23 mouse cellular contexts compared by ENCODE assay signal in genomic region chr8:106888803-106889202, GRCm38 (mm10). TPM values are rescaled to one million over a fixed set of nuclear protein-coding genes. Genes with fewer than 3 reads are reported as not detected.
A peak's percentile ranks its signal among the peaks of the same experiment; 100 is the strongest.
DNase-seq lines count a peak whose midpoint lies in the region; ATAC-seq lines count a peak whose summit lies in the region.
"Had no signal": no experiment of that assay in that cellular context is flagged by ENCODE, and none has a peak within 500 bp of the region (broad histone marks: within the 10 kb centered on the region; RNA-seq: fewer than 3 reads in every experiment).

No protein-coding gene starts in this region.

- no peak for DNase-seq in embryonic facial prominence, embryonic 10.5 days (ENCODE audit: low spot score)
- peak; percentile 48 for DNase-seq in 3T3-L1 (ENCODE audit: low read depth, low spot score)
- peak; percentile 35 for DNase-seq in A20 (ENCODE audit: low read depth, low spot score)
- peak; percentile 14 for DNase-seq in NIH3T3 (ENCODE audit: low read depth)
- DNase-seq: adrenal gland, adult 8-10 months; cerebellum, adult 11 months; cerebellum, adult 8-10 months; cerebellum, postnatal 14 days; embryo, embryonic 11 days; forebrain, postnatal 0 days; gastrocnemius, postnatal 36 days; heart, adult 18-20 months; heart, postnatal 36 days; kidney, adult 2 months had no signal

- peaks cover 26% of the 10 kb centered on the region for H3K36me3 ChIP-seq in embryonic facial prominence, embryonic 15.5 days
- H3K36me3 ChIP-seq in embryonic facial prominence, embryonic 10.5 days (replicated peaks): peaks cover 53% of the 10 kb centered on the region
- peaks cover 26% of the 10 kb centered on the region for H3K36me3 ChIP-seq in forebrain, embryonic 15.5 days
- peaks cover 9% of the 10 kb centered on the region for H3K36me3 ChIP-seq in hindbrain, embryonic 16.5 days (ENCODE audit: control insufficient read depth, insufficient read depth, low read length)

- H3K9ac ChIP-seq in embryonic facial prominence, embryonic 15.5 days: no peak overlapping the region
- no peak overlapping the region for H3K9ac ChIP-seq in forebrain, embryonic 15.5 days (replicated peaks)
- H3K9ac ChIP-seq in hindbrain, embryonic 16.5 days (ENCODE audit: low read depth, low read length): no peak overlapping the region
- H3K9ac ChIP-seq: embryonic facial prominence, embryonic 12.5 days; forebrain, embryonic 12.5 days; forebrain, postnatal 0 days; intestine, embryonic 15.5 days; kidney, embryonic 15.5 days had no signal

- no peak overlapping the region for H3K4me2 ChIP-seq in embryonic facial prominence, embryonic 15.5 days (replicated peaks)
- no peak overlapping the region for H3K4me2 ChIP-seq in forebrain, embryonic 15.5 days (replicated peaks)
- H3K4me2 ChIP-seq in hindbrain, embryonic 16.5 days (ENCODE audit: low read length): no peak overlapping the region
- H3K4me2 ChIP-seq: embryonic facial prominence, embryonic 12.5 days; forebrain, embryonic 12.5 days; intestine, embryonic 15.5 days; kidney, embryonic 15.5 days had no signal

- H3K9me3 ChIP-seq in embryonic facial prominence, embryonic 15.5 days (replicated peaks): no peaks in the 10 kb centered on the region
- H3K9me3 ChIP-seq in embryonic facial prominence, embryonic 10.5 days: no peaks in the 10 kb centered on the region
- no peaks in the 10 kb centered on the region for H3K9me3 ChIP-seq in forebrain, embryonic 15.5 days
- no peaks in the 10 kb centered on the region for H3K9me3 ChIP-seq in hindbrain, embryonic 16.5 days (ENCODE audit: control insufficient read depth, low read length)
- H3K9me3 ChIP-seq: embryonic facial prominence, embryonic 12.5 days; forebrain, embryonic 12.5 days; heart, embryonic 10.5 days; intestine, embryonic 15.5 days; kidney, embryonic 15.5 days had no signal

- peaks cover 6% of the 10 kb centered on the region; the same call in 1 of the 2 replicates for H3K4me1 ChIP-seq in embryonic facial prominence, embryonic 15.5 days
- peaks cover 26% of the 10 kb centered on the region for H3K4me1 ChIP-seq in embryonic facial prominence, embryonic 10.5 days
- H3K4me1 ChIP-seq in forebrain, embryonic 15.5 days: peaks cover 18% of the 10 kb centered on the region
- H3K4me1 ChIP-seq in hindbrain, embryonic 16.5 days (ENCODE audit: control insufficient read depth, insufficient read depth, low read depth, low read length): peaks cover 7% of the 10 kb centered on the region

- H3K27ac ChIP-seq in embryonic facial prominence, embryonic 15.5 days (replicated peaks): 0 out of 2 replicates have a peak overlapping the region, but pooled peaks have one; percentile 1
- H3K27ac ChIP-seq in embryonic facial prominence, embryonic 10.5 days (replicated peaks): no peak overlapping the region
- H3K27ac ChIP-seq in forebrain, embryonic 15.5 days (replicated peaks): no peak overlapping the region
- H3K27ac ChIP-seq in hindbrain, embryonic 16.5 days (ENCODE audit: low read depth, low read length): no peak overlapping the region
- H3K27ac ChIP-seq: embryonic facial prominence, embryonic 12.5 days; forebrain, embryonic 12.5 days; heart, embryonic 10.5 days; hindbrain, postnatal 0 days; intestine, embryonic 15.5 days had no signal

- H3K27me3 ChIP-seq in embryonic facial prominence, embryonic 15.5 days: no peaks in the 10 kb centered on the region
- no peaks in the 10 kb centered on the region for H3K27me3 ChIP-seq in embryonic facial prominence, embryonic 10.5 days (replicated peaks; ENCODE audit: low read depth, poor library complexity, severe bottlenecking)
- H3K27me3 ChIP-seq in forebrain, embryonic 15.5 days: no peaks in the 10 kb centered on the region
- no peaks in the 10 kb centered on the region for H3K27me3 ChIP-seq in hindbrain, embryonic 16.5 days (replicated peaks; ENCODE audit: control insufficient read depth, insufficient read depth, low read length)
- H3K27me3 ChIP-seq: embryonic facial prominence, embryonic 12.5 days; forebrain, embryonic 12.5 days; intestine, embryonic 15.5 days; kidney, embryonic 15.5 days had no signal

- 84% methylated on average over 3 of the region's 3 CpGs for WGBS in embryonic facial prominence, embryonic 15.5 days
- WGBS in embryonic facial prominence, embryonic 10.5 days: 91% methylated on average over 3 of the region's 3 CpGs
- WGBS in forebrain, embryonic 15.5 days: 85% methylated on average over 3 of the region's 3 CpGs
- 87% methylated on average over 3 of the region's 3 CpGs for WGBS in hindbrain, embryonic 16.5 days

- ATAC-seq in embryonic facial prominence, embryonic 15.5 days (ENCODE audit: insufficient number of reproducible peaks, low FRiP score, low TSS enrichment, low read depth): no peak
- no peak for ATAC-seq in forebrain, embryonic 15.5 days (replicated peaks)
- ATAC-seq in hindbrain, embryonic 16.5 days: no peak
- ATAC-seq: forebrain, postnatal 0 days; hindbrain, postnatal 0 days; intestine, embryonic 15.5 days had no signal

- no peak overlapping the region for H3K4me3 ChIP-seq in embryonic facial prominence, embryonic 15.5 days (replicated peaks)
- no peak overlapping the region for H3K4me3 ChIP-seq in embryonic facial prominence, embryonic 10.5 days
- H3K4me3 ChIP-seq in forebrain, embryonic 15.5 days: no peak overlapping the region
- no peak overlapping the region for H3K4me3 ChIP-seq in hindbrain, embryonic 16.5 days (ENCODE audit: low read length)
- H3K4me3 ChIP-seq: embryonic facial prominence, embryonic 12.5 days; forebrain, embryonic 12.5 days; heart, embryonic 10.5 days; intestine, embryonic 15.5 days; kidney, embryonic 15.5 days had no signal

RNA-seq across cellular contexts. Expression of gene Utp4, which starts 4.6 kb away (rescaled TPM):
- 59.7 and 60.5 TPM in 2 replicates for polyA plus RNA-seq in embryonic facial prominence, embryonic 15.5 days (2015; fragmentation: Nextera tagmentation; extraction: Ambion mirVana)
- 100 and 103 TPM in 2 replicates for polyA plus RNA-seq in embryonic facial prominence, embryonic 10.5 days (2016; fragmentation: Nextera tagmentation; extraction: Ambion mirVana)
- 49.1 and 49.4 TPM in 2 replicates for polyA plus RNA-seq in forebrain, embryonic 15.5 days (2015; fragmentation: Nextera tagmentation; extraction: Ambion mirVana)
- polyA plus RNA-seq in hindbrain, embryonic 16.5 days (2015; fragmentation: Nextera tagmentation; extraction: Ambion mirVana): 42.2 and 44.6 TPM in 2 replicates

RNA-seq across cellular contexts. Expression of gene Has3, which starts 18.8 kb away (rescaled TPM):
- 1.3 TPM in 2 replicates for polyA plus RNA-seq in embryonic facial prominence, embryonic 15.5 days (2015; fragmentation: Nextera tagmentation; extraction: Ambion mirVana)
- polyA plus RNA-seq in embryonic facial prominence, embryonic 10.5 days (2016; fragmentation: Nextera tagmentation; extraction: Ambion mirVana): 0.05 and 0.17 TPM in 2 replicates
- polyA plus RNA-seq in forebrain, embryonic 15.5 days (2015; fragmentation: Nextera tagmentation; extraction: Ambion mirVana): 0.89 and 0.95 TPM in 2 replicates
- polyA plus RNA-seq in hindbrain, embryonic 16.5 days (2015; fragmentation: Nextera tagmentation; extraction: Ambion mirVana): 1.2 and 1.6 TPM in 2 replicates

RNA-seq across cellular contexts. Expression of gene Sntb2, which starts 46.7 kb away (rescaled TPM):
- polyA plus RNA-seq in embryonic facial prominence, embryonic 15.5 days (2015; fragmentation: Nextera tagmentation; extraction: Ambion mirVana): 18.3 and 21.6 TPM in 2 replicates
- 11.6 and 12.3 TPM in 2 replicates for polyA plus RNA-seq in embryonic facial prominence, embryonic 10.5 days (2016; fragmentation: Nextera tagmentation; extraction: Ambion mirVana)
- polyA plus RNA-seq in forebrain, embryonic 15.5 days (2015; fragmentation: Nextera tagmentation; extraction: Ambion mirVana): 3.7 and 4.3 TPM in 2 replicates
- polyA plus RNA-seq in hindbrain, embryonic 16.5 days (2015; fragmentation: Nextera tagmentation; extraction: Ambion mirVana): 4.7 and 4.9 TPM in 2 replicates
